Mouse (Mus musculus) C2C12 (cell line): ENCODE data around the gene Phkg1. TPM values are rescaled to one million over a fixed set of nuclear protein-coding genes. Genes with fewer than 3 reads are reported as not detected.

Experiments used
- H3K27me3 ChIP-seq: one replicate; pipeline ENCODE4 v1.6.1; 2011; ENCODE audit not compliant: control insufficient read depth, insufficient read depth, insufficient read length
- H3K36me3 ChIP-seq: one replicate; pipeline ENCODE4 v1.6.1; 2011; ENCODE audit not compliant: control insufficient read depth, insufficient read depth
- H3K4me3 ChIP-seq: one replicate; pipeline ENCODE4 v1.5.1; 2011; ENCODE audit warnings: mild to moderate bottlenecking, control low read depth; ENCODE audit not compliant: poor library complexity, insufficient read depth, severe bottlenecking
- H3K79me2 ChIP-seq: one replicate; pipeline ENCODE4 v1.6.1; 2011; ENCODE audit not compliant: control insufficient read depth, insufficient read depth
- H3K79me3 ChIP-seq: one replicate; pipeline ENCODE4 v1.6.1; 2011; ENCODE audit warnings: low read depth, control low read depth
- H3ac ChIP-seq: one replicate; pipeline ENCODE3; 2011; ENCODE audit warnings: low read depth; ENCODE audit not compliant: control insufficient read depth, insufficient read length
- CEBPB ChIP-seq: IDR thresholded peaks from one replicate; pipeline ENCODE4 v1.6.1; 2011; ENCODE audit warnings: low read depth, mild to moderate bottlenecking, control low read depth, moderate library complexity
- CTCF ChIP-seq: IDR thresholded peaks from one replicate; pipeline ENCODE4 v1.5.1; 2011; ENCODE audit not compliant: control insufficient read depth, insufficient read depth, insufficient read length
- FOSL1 ChIP-seq: IDR thresholded peaks from one replicate; pipeline ENCODE4 v1.8.0; 2011; ENCODE audit warnings: mild to moderate bottlenecking, low read length; ENCODE audit not compliant: poor library complexity, insufficient read depth, severe bottlenecking
- MAX ChIP-seq: IDR thresholded peaks from one replicate; pipeline ENCODE4 v1.6.1; 2011; ENCODE audit warnings: mild to moderate bottlenecking, control low read depth
- MYOD1 ChIP-seq: IDR thresholded peaks from one replicate; pipeline ENCODE4 v1.6.1; 2011; ENCODE audit warnings: low read depth; ENCODE audit not compliant: control insufficient read depth, insufficient read length
- MYOG ChIP-seq: IDR thresholded peaks from one replicate; pipeline ENCODE4 v1.6.1; 2011; ENCODE audit not compliant: control insufficient read depth, insufficient read length; ENCODE audit errors: extremely low read depth
- USF1 ChIP-seq: IDR thresholded peaks from one replicate; pipeline ENCODE4 v1.6.1; 2011; ENCODE audit warnings: low read depth, mild to moderate bottlenecking, control low read depth, moderate library complexity
- polyA plus RNA-seq: library from polyadenylated mRNA; unstranded; fragments of >200 nt; fragmentation: generic; extraction: Trizol; gene quantifications from one replicate; pipeline ENCODE4 v1.2.1, GENCODE M21; 2012; ENCODE audit warnings: missing spikeins

Gene Phkg1
- polyA plus RNA-seq, 1 experiment: 0.15 TPM

GRCm38 (mm10) chr5:129886911-129887636 is 11.3 kb downstream of the Phkg1 start, which contains the start of gene Chchd2:
Gene Chchd2, minus strand, starts transcription at chr5:129887470.
- Histone ChIP-seq H3K79me3 (peaks cover 28% of the 10 kb centered on the region), H3K4me3 (peak within 1 kb of the TSS; percentile 95), H3K79me2 (peaks cover 42% of the 10 kb centered on the region), H3K27me3 (no peaks in the 10 kb centered on the region), H3ac (peak within 1 kb of the TSS; percentile 88), H3K36me3 (peaks cover 25% of the 10 kb centered on the region)
- no peak for TF ChIP-seq CTCF
- TF ChIP-seq USF1: no peak
- peak; percentile 62 for TF ChIP-seq MAX
- TF ChIP-seq CEBPB: no peak
- no peak for TF ChIP-seq FOSL1
- TF ChIP-seq MYOG: no peak
- TF ChIP-seq MYOD1: no peak

- TF ChIP-seq MAX (no peak), CEBPB (no peak), CTCF (no peak), USF1 (no peak), FOSL1 (no peak), MYOD1 (no peak), MYOG (no peak)
- Histone ChIP-seq H3ac (peak overlapping the region; percentile 74), H3K4me3 (peak overlapping the region; percentile 95), H3K27me3 (no peaks in the 10 kb centered on the region), H3K79me3 (peaks cover 28% of the 10 kb centered on the region), H3K36me3 (peaks cover 33% of the 10 kb centered on the region), H3K79me2 (peaks cover 42% of the 10 kb centered on the region)
These were observed 12.1 kb downstream of the Phkg1 start for GRCm38 (mm10) chr5:129886271-129886670.

GRCm38 (mm10) chr5:129879888-129880287 is 18.5 kb downstream of the Phkg1 start:
- H3ac ChIP-seq: no peak overlapping the region
- no peak for TF ChIP-seq USF1
- no peak for TF ChIP-seq FOSL1
- no peak for TF ChIP-seq MYOD1
- no peak for TF ChIP-seq CEBPB
- TF ChIP-seq MAX: no peak
- TF ChIP-seq MYOG: no peak
- TF ChIP-seq CTCF: no peak
- peaks cover 36% of the 10 kb centered on the region for H3K36me3 ChIP-seq
- peaks cover 20% of the 10 kb centered on the region for H3K79me2 ChIP-seq
- no peaks in the 10 kb centered on the region for H3K27me3 ChIP-seq
- no peak overlapping the region for H3K4me3 ChIP-seq
- peaks cover 8% of the 10 kb centered on the region for H3K79me3 ChIP-seq

GRCm38 (mm10) chr5:129878946-129879345 is 19.4 kb downstream of the Phkg1 start:
- Histone ChIP-seq H3K36me3 (peaks cover 28% of the 10 kb centered on the region), H3ac (no peak overlapping the region), H3K27me3 (no peaks in the 10 kb centered on the region), H3K79me2 (peaks cover 10% of the 10 kb centered on the region), H3K79me3 (no peaks in the 10 kb centered on the region), H3K4me3 (no peak overlapping the region)
- TF ChIP-seq FOSL1 (no peak), CTCF (peak; percentile 49)

GRCm38 (mm10) chr5:129877731-129878455 is 20.5 kb downstream of the Phkg1 start:
- Histone ChIP-seq H3K27me3 (no peaks in the 10 kb centered on the region), H3K4me3 (no peak overlapping the region), H3K36me3 (peaks cover 21% of the 10 kb centered on the region), H3K79me3 (no peaks in the 10 kb centered on the region), H3ac (no peak overlapping the region), H3K79me2 (peaks cover 2% of the 10 kb centered on the region)
- TF ChIP-seq CEBPB (no peak), MYOD1 (no peak), CTCF (no peak)

- H3K79me2 ChIP-seq: no peaks in the 10 kb centered on the region
- no peak overlapping the region for H3ac ChIP-seq
- H3K4me3 ChIP-seq: no peak overlapping the region
- no peaks in the 10 kb centered on the region for H3K27me3 ChIP-seq
- H3K36me3 ChIP-seq: no peaks in the 10 kb centered on the region
- H3K79me3 ChIP-seq: no peaks in the 10 kb centered on the region
- TF ChIP-seq MYOG: no peak
- TF ChIP-seq MAX: no peak
- TF ChIP-seq FOSL1: no peak
- TF ChIP-seq CTCF: no peak
- TF ChIP-seq MYOD1: no peak
These were observed 23.3 kb downstream of the Phkg1 start for GRCm38 (mm10) chr5:129875098-129875497.
